Mouse (Mus musculus) heart, adult 10 weeks (tissue): ENCODE measurements around the gene Gm26920. TPM values are rescaled to one million over a fixed set of nuclear protein-coding genes. Genes with fewer than 3 reads are reported as not detected.

Experiments used
- polyA plus RNA-seq: library from polyadenylated mRNA; stranded (reverse); fragments of 350-450 nt; fragmentation: Illumina TruSeq; extraction: RNeasy Lipid Tissue Mini Kit (QIAGEN cat#74804); gene quantifications from one replicate; pipeline ENCODE4 v1.2.3, GENCODE M21; 2014; ENCODE audit warnings: low read depth, low replicate concordance

The Gm26920 gene
- not detected for polyA plus RNA-seq

GRCm38 (mm10) chr7:30090092-30090969 lies at the start of gene Gm26920, which contains the start of gene Zfp566:
Gene Gm26920, minus strand, starts transcription at chr7:30090410.
Gene Zfp566, minus strand, starts transcription at chr7:30090527.

GRCm38 (mm10) chr7:30121308-30122187 lies 31.3 kb upstream of the Gm26920 start, which contains the start of gene Zfp382:
Gene Zfp382, plus strand, starts transcription at chr7:30121942.

GRCm38 (mm10) chr7:30094646-30095429 lies 4.6 kb upstream of the Gm26920 start, which contains the start of gene Zfp260:
Gene Zfp260, plus strand, starts transcription at chr7:30094777.

GRCm38 (mm10) chr7:30072146-30073028 lies 17.8 kb downstream of the Gm26920 start, which contains the start of gene Zfp82:
Gene Zfp82, minus strand, starts transcription at chr7:30072900.

GRCm38 (mm10) chr7:30050882-30051548 lies 39.2 kb downstream of the Gm26920 start, which contains the start of gene Zfp14:
Gene Zfp14, minus strand, starts transcription at chr7:30051380.

Other genes starting within 250 kb of the Gm26920 start
- 0.47 TPM for gene Zfp940, start 236.7 kb downstream of the Gm26920 start, polyA plus RNA-seq
- gene Zfp420, start 230.4 kb downstream of the Gm26920 start, polyA plus RNA-seq: 5.3 TPM
- 9.3 TPM for gene Zfp27, start 183.8 kb downstream of the Gm26920 start, polyA plus RNA-seq
- gene Zfp383, start 182.2 kb downstream of the Gm26920 start, polyA plus RNA-seq: 11.9 TPM
- gene Zfp74, start 136.3 kb downstream of the Gm26920 start, polyA plus RNA-seq: 5.1 TPM
- gene Zfp568, start 106.5 kb downstream of the Gm26920 start, polyA plus RNA-seq: 12.4 TPM
- gene Zfp14, start 39.0 kb downstream of the Gm26920 start, polyA plus RNA-seq: 7.4 TPM
- 2.5 TPM for gene Zfp82, start 17.5 kb downstream of the Gm26920 start, polyA plus RNA-seq
- gene Zfp566, start 117 bp upstream of the Gm26920 start, polyA plus RNA-seq: 1.4 TPM
- 34.9 TPM for gene Zfp260, start 4.4 kb upstream of the Gm26920 start, polyA plus RNA-seq
- 1.6 TPM for gene Zfp382, start 31.5 kb upstream of the Gm26920 start, polyA plus RNA-seq
- gene Zfp146, start 79.3 kb upstream of the Gm26920 start, polyA plus RNA-seq: 26.8 TPM
- gene Cox7a1, start 93.7 kb upstream of the Gm26920 start, polyA plus RNA-seq: 4,592 TPM
- gene Capns1, start 108.4 kb upstream of the Gm26920 start, polyA plus RNA-seq: 372 TPM
- 59.9 TPM for gene Polr2i, start 141.5 kb upstream of the Gm26920 start, polyA plus RNA-seq
- gene Tbcb, start 141.9 kb upstream of the Gm26920 start, polyA plus RNA-seq: 58.8 TPM
- gene Ovol3, start 145.3 kb upstream of the Gm26920 start, polyA plus RNA-seq: not detected
- not detected for gene Thap8, start 189.7 kb upstream of the Gm26920 start, polyA plus RNA-seq
- gene Wdr62, start 190.0 kb upstream of the Gm26920 start, polyA plus RNA-seq: 2.4 TPM
- gene Clip3, start 201.3 kb upstream of the Gm26920 start, polyA plus RNA-seq: 11.7 TPM
- gene Alkbh6, start 218.3 kb upstream of the Gm26920 start, polyA plus RNA-seq: 29.2 TPM
- gene Syne4, start 224.4 kb upstream of the Gm26920 start, polyA plus RNA-seq: 2.5 TPM
- 0.42 TPM for gene E130208F15Rik, start 231.3 kb upstream of the Gm26920 start, polyA plus RNA-seq
- 14.0 TPM for gene Sdhaf1, start 233.5 kb upstream of the Gm26920 start, polyA plus RNA-seq